Mouse (Mus musculus) neural tube, embryonic 14.5 days (tissue): ENCODE data around the gene Rprd1b. TPM values are rescaled to one million over a fixed set of nuclear protein-coding genes. Genes with fewer than 3 reads are reported as not detected.

Experiments used
- ATAC-seq: fragments of 200-750 bp; cut with Nextera tagmentation; 2 replicates; pipeline ENCODE4 v1.8.0; 2017; ENCODE audit warnings: low read depth, mild to moderate bottlenecking, moderate TSS enrichment, moderate library complexity
- H3K27ac ChIP-seq: fragments of 300-500 bp; sonication (generic); 2 replicates; pipeline ENCODE4 v1.5.1; 2014; ENCODE audit warnings: low read depth, mild to moderate bottlenecking, control low read depth, low read length, moderate library complexity, mixed read lengths
- H3K27me3 ChIP-seq: fragments of 300-500 bp; sonication (generic); 2 replicates; pipeline ENCODE4 v1.6.1; 2014; ENCODE audit warnings: low read length; ENCODE audit not compliant: control insufficient read depth, insufficient read depth
- H3K36me3 ChIP-seq: fragments of 300-500 bp; sonication (generic); 2 replicates; pipeline ENCODE4 v1.6.1; 2014; ENCODE audit warnings: low read length, mixed read lengths; ENCODE audit not compliant: control insufficient read depth, insufficient read depth
- H3K4me1 ChIP-seq: fragments of 300-500 bp; sonication (generic); 2 replicates; pipeline ENCODE4 v1.6.1; 2014; ENCODE audit warnings: low read length; ENCODE audit not compliant: control insufficient read depth, insufficient read depth
- H3K4me2 ChIP-seq: fragments of 300-500 bp; sonication (generic); 2 replicates; pipeline ENCODE4 v1.6.1; 2014; ENCODE audit warnings: mild to moderate bottlenecking, low read depth, low read length, control low read depth
- H3K4me3 ChIP-seq: fragments of 300-500 bp; sonication (generic); 2 replicates; pipeline ENCODE4 v1.5.1; 2014; ENCODE audit warnings: low read depth, low read length, control low read depth, mixed read lengths
- H3K9ac ChIP-seq: fragments of 300-500 bp; sonication (generic); replicated peaks from 2 replicates; pipeline ENCODE4 v1.6.1; 2014; ENCODE audit warnings: low read depth, mild to moderate bottlenecking, control low read depth, low read length, mixed read lengths
- H3K9me3 ChIP-seq: fragments of 300-500 bp; sonication (generic); 2 replicates; pipeline ENCODE4 v1.6.1; 2016; ENCODE audit warnings: low read length; ENCODE audit not compliant: control insufficient read depth
- WGBS: fragments of 180-500 bp; shearing (Covaris S2); extraction: QIAGEN DNeasy Blood & Tissue Kit; methylation state at CpG from one replicate; pipeline ENCODE4 v1.1.7; 2014; 5-methylcytosine and 5-hydroxymethylcytosine counted together
- polyA plus RNA-seq: library from polyadenylated mRNA; unstranded; fragments of >200 nt; fragmentation: Nextera tagmentation; extraction: Ambion mirVana; gene quantifications from 2 replicates; pipeline ENCODE4 v1.2.1, GENCODE M21; 2014

Gene Rprd1b
- polyA plus RNA-seq, 1 experiment from 2014 or later, result 38.6 TPM

- ATAC-seq, result no peak
- Histone ChIP-seq H3K9ac (no peak overlapping the region), H3K36me3 (no peaks in the 10 kb centered on the region), H3K4me2 (no peak overlapping the region), H3K27ac (no peak overlapping the region), H3K4me1 (no peaks in the 10 kb centered on the region), H3K27me3 (no peaks in the 10 kb centered on the region), H3K9me3 (no peaks in the 10 kb centered on the region), H3K4me3 (no peak overlapping the region)
- WGBS, result 89% methylated on average over 3 of the region's 3 CpGs
Observed at GRCm38 (mm10) chr2:158115838-158116453, 87.6 kb downstream of the Rprd1b start.

- H3K4me3 ChIP-seq, result no peak overlapping the region
- no peaks in the 10 kb centered on the region; the same call in 1 of the 2 replicates for H3K4me1 ChIP-seq
- no peak overlapping the region for H3K9ac ChIP-seq
- no peaks in the 10 kb centered on the region for H3K36me3 ChIP-seq
- no peak for ATAC-seq
- no peak overlapping the region for H3K27ac ChIP-seq
- H3K9me3 ChIP-seq, result no peaks in the 10 kb centered on the region
- WGBS, result 62% methylated on average over 6 of the region's 6 CpGs
- H3K4me2 ChIP-seq, result no peak overlapping the region
- H3K27me3 ChIP-seq, result no peaks in the 10 kb centered on the region
Observed at GRCm38 (mm10) chr2:158116653-158117052, 88.4 kb downstream of the Rprd1b start.

GRCm38 (mm10) chr2:158119145-158119544 lies 90.8 kb downstream of the Rprd1b start:
- Histone ChIP-seq H3K9me3 (no peaks in the 10 kb centered on the region), H3K4me2 (no peak overlapping the region), H3K9ac (no peak overlapping the region), H3K27ac (no peak overlapping the region), H3K4me1 (no peaks in the 10 kb centered on the region; the same call in 1 of the 2 replicates), H3K4me3 (no peak overlapping the region), H3K36me3 (no peaks in the 10 kb centered on the region), H3K27me3 (no peaks in the 10 kb centered on the region)
- WGBS, result 90% methylated on average over 4 of the region's 4 CpGs
- ATAC-seq, result no peak

- H3K9ac ChIP-seq, result no peak overlapping the region
- no peak for ATAC-seq
- H3K27me3 ChIP-seq, result no peaks in the 10 kb centered on the region
- no peaks in the 10 kb centered on the region for H3K9me3 ChIP-seq
- WGBS, result 85% methylated on average over 8 of the region's 8 CpGs
- no peak overlapping the region for H3K27ac ChIP-seq
- H3K4me2 ChIP-seq, result no peak overlapping the region
- no peaks in the 10 kb centered on the region; the same call in 1 of the 2 replicates for H3K4me1 ChIP-seq
- H3K4me3 ChIP-seq, result no peak overlapping the region
- H3K36me3 ChIP-seq, result no peaks in the 10 kb centered on the region
Observed at GRCm38 (mm10) chr2:158120211-158120610, 91.9 kb downstream of the Rprd1b start.

- Histone ChIP-seq H3K4me3 (no peak overlapping the region), H3K4me1 (no peaks in the 10 kb centered on the region; the same call in 1 of the 2 replicates), H3K27ac (no peak overlapping the region), H3K36me3 (no peaks in the 10 kb centered on the region), H3K9ac (no peak overlapping the region), H3K27me3 (no peaks in the 10 kb centered on the region), H3K4me2 (no peak overlapping the region), H3K9me3 (no peaks in the 10 kb centered on the region)
- WGBS, result 80% methylated on average over 3 of the region's 3 CpGs
- no peak for ATAC-seq
Observed at GRCm38 (mm10) chr2:158120868-158121267, 92.6 kb downstream of the Rprd1b start.

- WGBS, result 67% methylated on average over 12 of the region's 12 CpGs
- Histone ChIP-seq H3K36me3 (no peaks in the 10 kb centered on the region), H3K4me3 (no peak overlapping the region), H3K9me3 (no peaks in the 10 kb centered on the region), H3K27ac (no peak overlapping the region), H3K9ac (no peak overlapping the region), H3K4me1 (no peaks in the 10 kb centered on the region; the same call in 1 of the 2 replicates), H3K27me3 (no peaks in the 10 kb centered on the region), H3K4me2 (no peak overlapping the region)
- no peak for ATAC-seq
Observed at GRCm38 (mm10) chr2:158121645-158122326, 93.5 kb downstream of the Rprd1b start.

- Histone ChIP-seq H3K4me3 (no peak overlapping the region), H3K9me3 (no peaks in the 10 kb centered on the region), H3K4me2 (no peak overlapping the region), H3K27ac (no peak overlapping the region), H3K36me3 (no peaks in the 10 kb centered on the region), H3K4me1 (no peaks in the 10 kb centered on the region; the same call in 1 of the 2 replicates), H3K27me3 (no peaks in the 10 kb centered on the region), H3K9ac (no peak overlapping the region)
- no peak for ATAC-seq
- 82% methylated on average over 6 of the region's 6 CpGs for WGBS
Observed at GRCm38 (mm10) chr2:158122814-158123213, 94.5 kb downstream of the Rprd1b start.

- Histone ChIP-seq H3K27me3 (no peaks in the 10 kb centered on the region), H3K4me1 (no peaks in the 10 kb centered on the region; the same call in 1 of the 2 replicates), H3K4me2 (no peak overlapping the region), H3K9ac (no peak overlapping the region), H3K27ac (no peak overlapping the region), H3K4me3 (no peak overlapping the region), H3K9me3 (no peaks in the 10 kb centered on the region), H3K36me3 (no peaks in the 10 kb centered on the region)
- ATAC-seq, result no peak
- WGBS, result 91% methylated on average over 6 of the region's 6 CpGs
Observed at GRCm38 (mm10) chr2:158127245-158127644, 98.9 kb downstream of the Rprd1b start.

GRCm38 (mm10) chr2:158127872-158128271 lies 99.6 kb downstream of the Rprd1b start:
- no peaks in the 10 kb centered on the region for H3K9me3 ChIP-seq
- no peak overlapping the region for H3K4me3 ChIP-seq
- no peaks in the 10 kb centered on the region for H3K36me3 ChIP-seq
- no peak for ATAC-seq
- H3K9ac ChIP-seq, result no peak overlapping the region
- no peaks in the 10 kb centered on the region for H3K27me3 ChIP-seq
- H3K4me2 ChIP-seq, result no peak overlapping the region
- H3K4me1 ChIP-seq, result no peaks in the 10 kb centered on the region
- H3K27ac ChIP-seq, result no peak overlapping the region
- WGBS, result 91% methylated on average over 7 of the region's 7 CpGs
